Mouse (Mus musculus): ENCODE data around the gene Sh3pxd2a.

- no peak for TF ChIP-seq CTCF (IDR thresholded peaks at IDR 0.05)
- TF ChIP-seq POLR2A (IDR thresholded peaks at IDR 0.05; ENCODE audit: insufficient read depth, low read depth, low read length): no peak
Measured at GRCm38 (mm10) chr19:47359166-47359931, 104.9 kb downstream of the Sh3pxd2a start.

Data from heart, adult 2 months (tissue).